Mouse (Mus musculus): ENCODE measurements around the gene Ankrd1. TPM values are rescaled to one million over a fixed set of nuclear protein-coding genes. Genes with fewer than 3 reads are reported as not detected.

Ankrd1 gene
- total RNA-seq, 2 experiments from 2014 or later, result not detected

DNA sequence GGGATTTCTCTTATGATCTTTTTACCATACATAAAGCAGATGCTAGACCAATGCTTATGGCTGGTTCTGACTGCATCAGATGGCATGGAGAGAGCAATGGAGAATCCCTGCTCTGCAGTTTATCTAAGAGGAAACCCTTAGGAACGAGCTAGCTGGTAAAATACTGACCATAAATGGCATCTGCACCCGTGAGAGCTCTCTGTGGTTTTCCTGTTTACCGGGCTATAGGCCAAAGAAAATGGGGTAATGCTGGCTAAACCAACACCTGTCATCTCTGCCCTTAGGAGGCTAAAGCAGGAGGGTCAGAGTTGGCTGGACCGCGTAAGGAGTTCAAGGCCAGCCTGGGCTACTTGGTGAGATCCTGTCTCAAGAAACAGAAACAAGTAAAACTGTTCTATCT is 16.0 kb downstream of the Ankrd1 start:
- Histone ChIP-seq H3K27ac (no peak overlapping the region), H3K4me3 (no peak overlapping the region)
- intact Hi-C loops (cut with DNase I), result no loop called here
- TF ChIP-seq CTCF (IDR thresholded peaks at IDR 0.05), result no peak
- no peak for DNase-seq (ENCODE audit: extremely low spot score in 1 of 2, low spot score in 2 of 2)

DNA sequence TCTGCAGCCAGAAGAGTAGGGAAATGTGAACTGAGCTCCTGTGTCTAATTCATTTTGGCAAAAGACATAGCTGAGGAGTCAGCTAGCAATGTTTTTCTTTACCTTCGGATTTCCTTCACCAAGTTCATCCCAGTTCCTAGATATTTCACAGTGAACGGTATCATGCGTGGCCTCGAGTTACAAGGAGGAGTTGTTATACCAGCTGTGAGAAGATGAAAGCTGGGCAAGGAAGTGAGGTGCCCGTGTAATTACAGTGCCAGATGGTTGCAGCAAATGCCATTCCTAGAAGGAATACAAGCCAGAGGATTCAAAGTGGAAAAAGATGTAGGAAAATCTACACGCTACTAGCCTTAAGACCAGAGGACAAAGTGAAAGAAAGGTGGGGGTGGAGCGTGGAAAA is 21.0 kb downstream of the Ankrd1 start:
- no peak overlapping the region for H3K4me3 ChIP-seq
- DNase-seq (ENCODE audit: extremely low spot score in 1 of 2, low spot score in 2 of 2), result no peak
- TF ChIP-seq CTCF (IDR thresholded peaks at IDR 0.05), result no peak
- H3K27ac ChIP-seq, result no peak overlapping the region
- intact Hi-C loops (cut with DNase I), result no loop called here

DNA sequence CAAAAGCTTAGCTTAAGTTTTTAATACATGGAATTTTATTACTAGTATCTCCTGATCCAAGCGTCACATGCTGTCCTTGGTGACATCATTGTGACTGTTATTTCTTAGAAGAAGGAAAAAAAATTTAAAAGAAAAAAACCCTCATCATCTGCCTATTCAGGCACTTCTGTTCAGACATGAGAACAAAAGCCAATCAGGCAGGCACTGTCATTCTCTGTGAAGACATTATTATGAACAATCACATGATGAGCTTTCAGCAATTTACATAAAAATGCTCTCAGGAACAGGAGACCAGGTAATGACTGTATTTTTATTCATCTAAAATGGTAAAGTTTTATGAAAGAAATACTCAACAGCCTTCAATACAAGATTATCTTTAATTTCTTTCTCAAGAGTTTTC is 21.6 kb downstream of the Ankrd1 start:
- DNase-seq (ENCODE audit: extremely low spot score in 1 of 2, low spot score in 2 of 2), result no peak
- Histone ChIP-seq H3K27ac (no peak overlapping the region), H3K4me3 (no peak overlapping the region)
- no peak for TF ChIP-seq CTCF (IDR thresholded peaks at IDR 0.05)
- intact Hi-C loops (cut with DNase I), result no loop called here

DNA sequence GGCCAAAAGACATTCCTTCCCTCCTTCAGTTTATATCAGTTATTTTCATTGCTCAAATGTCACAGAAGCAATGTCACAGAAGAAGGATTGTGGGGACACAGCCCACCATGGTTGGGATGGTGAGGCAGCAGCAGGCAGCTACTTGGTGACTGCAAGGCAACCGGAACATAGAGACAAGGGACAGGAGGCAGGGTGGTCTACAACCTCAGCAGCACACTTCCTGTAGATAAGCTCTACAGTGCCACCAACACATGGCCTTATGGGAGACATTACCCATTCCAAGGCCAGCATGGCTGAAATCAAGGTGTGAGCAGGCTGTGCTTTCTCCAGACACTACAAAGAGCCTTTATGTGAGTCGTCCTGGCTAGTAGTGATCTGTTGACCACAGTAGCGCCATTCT is 22.7 kb downstream of the Ankrd1 start:
- DNase-seq (ENCODE audit: extremely low spot score in 1 of 2, low spot score in 2 of 2), result no peak
- no peak for TF ChIP-seq CTCF (IDR thresholded peaks at IDR 0.05)
- Histone ChIP-seq H3K4me3 (no peak overlapping the region), H3K27ac (no peak overlapping the region)
- intact Hi-C loops (cut with DNase I), result no loop called here

DNA sequence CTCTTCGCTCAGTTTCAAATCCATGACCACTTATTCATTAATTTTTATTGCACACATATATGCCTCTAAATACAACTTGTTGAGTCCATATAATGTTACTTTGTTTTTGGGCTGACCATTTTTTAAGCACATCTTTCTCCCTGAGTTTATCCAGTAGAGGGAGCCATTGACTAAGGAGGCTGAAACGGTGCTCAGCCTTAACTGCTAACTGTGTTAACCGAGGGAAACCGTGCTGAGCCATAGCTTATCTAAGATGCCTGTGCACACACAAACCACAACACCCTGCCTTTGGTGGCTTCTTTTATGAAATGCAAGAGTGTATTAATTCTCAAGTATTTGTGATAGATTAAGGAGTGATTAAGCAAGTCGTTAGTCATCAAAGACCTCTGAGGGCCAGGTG is 29.1 kb downstream of the Ankrd1 start:
- intact Hi-C loops (cut with DNase I), result loop anchor here (5.0 kb wide), 1 partner anchor 352 kb away; no protein-coding TSS in a partner anchor
- peak; percentile 68 for TF ChIP-seq CTCF (IDR thresholded peaks at IDR 0.05)
- DNase-seq (ENCODE audit: extremely low spot score in 1 of 2, low spot score in 2 of 2), result no peak
- Histone ChIP-seq H3K4me3 (no peak overlapping the region), H3K27ac (no peak overlapping the region)

DNA sequence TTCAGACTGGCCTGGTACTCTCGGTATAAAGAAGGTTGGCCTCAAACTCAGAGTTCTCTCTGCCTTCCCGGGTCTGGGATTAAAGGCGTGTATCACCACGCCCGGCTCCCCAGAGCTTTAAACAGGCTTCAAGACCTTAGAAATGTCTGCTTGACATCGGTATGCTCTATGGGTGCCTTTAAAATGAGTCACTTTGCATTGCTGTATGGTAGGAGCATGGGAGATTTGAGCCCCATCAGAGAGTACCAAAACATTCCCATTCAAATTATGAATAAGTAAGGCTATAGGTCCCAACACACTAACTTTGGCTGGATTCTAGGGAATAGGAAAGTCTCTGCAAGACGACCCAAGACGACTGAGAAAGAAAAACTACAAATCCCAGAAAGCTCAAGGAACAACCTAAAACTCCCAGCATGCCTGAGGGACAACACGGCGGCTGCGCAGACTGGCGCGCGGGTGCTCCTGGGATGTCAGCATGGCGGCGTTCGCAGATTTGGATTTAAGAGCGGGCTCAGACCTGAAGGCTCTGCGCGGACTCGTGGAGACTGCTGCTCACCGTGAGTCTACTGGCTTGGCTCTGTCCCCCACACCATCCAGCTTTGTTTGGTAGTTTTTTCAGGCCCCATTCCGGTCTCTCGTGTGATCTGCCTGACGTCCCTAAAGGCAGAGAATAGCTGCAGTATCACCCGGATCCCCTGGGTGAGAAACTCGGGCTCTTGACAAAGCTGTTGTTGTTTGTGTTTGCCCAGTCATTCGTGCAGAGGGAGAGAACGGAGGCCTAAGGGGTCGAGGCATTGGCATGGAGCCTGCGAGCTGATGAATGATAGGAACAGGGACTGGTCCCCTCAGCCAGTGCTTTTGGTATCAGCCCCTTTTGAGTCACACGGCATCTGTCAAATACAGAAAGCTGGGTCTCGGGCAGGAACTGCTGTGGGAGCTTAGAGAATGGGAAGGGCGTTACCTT is 36.4 kb downstream of the Ankrd1 start, which contains the start of gene Rpp30:
Gene Rpp30 (plus strand): TSS at position 455 of the 964 bp plus-strand sequence.
- peak within 1 kb of the TSS; percentile 79 for H3K4me3 ChIP-seq

DNA sequence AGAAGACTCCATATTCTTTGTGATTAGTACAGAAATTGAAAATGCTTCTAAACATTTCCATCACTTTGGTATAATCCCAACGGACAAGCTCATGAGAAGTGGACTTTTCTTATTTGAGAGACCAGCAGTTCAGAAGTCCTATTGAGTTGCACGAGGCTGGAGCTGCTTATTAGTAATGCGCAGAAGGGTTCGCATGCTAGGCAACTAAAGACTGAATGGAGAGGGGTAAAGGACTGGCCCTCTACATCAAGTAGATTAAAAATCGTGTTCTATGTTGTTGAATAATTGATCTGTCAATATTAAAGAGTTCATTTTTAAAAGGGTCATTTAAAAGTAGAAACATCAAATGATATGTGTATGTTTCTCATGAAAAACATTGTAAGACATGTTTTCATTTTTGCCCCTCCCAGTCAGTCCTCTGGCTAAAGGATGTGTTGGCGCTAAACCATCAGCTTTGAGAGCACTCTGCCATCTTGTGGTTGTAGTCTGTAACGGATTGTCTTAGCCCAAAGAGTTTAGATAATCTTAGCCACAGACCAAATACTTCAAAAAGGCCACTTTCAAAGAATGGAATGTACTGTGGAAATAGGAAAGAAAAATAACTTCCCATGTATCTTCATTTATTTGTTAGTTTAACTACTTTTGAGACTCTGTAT is 37.2 kb downstream of the Ankrd1 start:
- intact Hi-C loops (cut with DNase I), result loop anchor here (1.0 to 5.0 kb wide), 2 partner anchors 955 to 1089 kb away; no protein-coding TSS in a partner anchor
- peak overlapping the region; percentile 13; the same call in 1 of the 2 replicates for H3K27ac ChIP-seq
- DNase-seq (ENCODE audit: extremely low spot score in 1 of 2, low spot score in 2 of 2), result no peak

More for the DNA sequence above, 36.4 kb downstream of the Ankrd1 start, which contains the start of gene Rpp30:
- peak within 1 kb of the TSS; percentile 13 for H3K27ac ChIP-seq
- DNase-seq (ENCODE audit: extremely low spot score in 1 of 2, low spot score in 2 of 2), result peak; percentile 82 to 86
- no peak; the same call in 1 of the 2 replicates for TF ChIP-seq CTCF (IDR thresholded peaks at IDR 0.05)
- intact Hi-C loops (cut with DNase I), result loop anchor here (1.0 to 5.0 kb wide), 2 partner anchors 956 to 1090 kb away; no protein-coding TSS in a partner anchor

DNA sequence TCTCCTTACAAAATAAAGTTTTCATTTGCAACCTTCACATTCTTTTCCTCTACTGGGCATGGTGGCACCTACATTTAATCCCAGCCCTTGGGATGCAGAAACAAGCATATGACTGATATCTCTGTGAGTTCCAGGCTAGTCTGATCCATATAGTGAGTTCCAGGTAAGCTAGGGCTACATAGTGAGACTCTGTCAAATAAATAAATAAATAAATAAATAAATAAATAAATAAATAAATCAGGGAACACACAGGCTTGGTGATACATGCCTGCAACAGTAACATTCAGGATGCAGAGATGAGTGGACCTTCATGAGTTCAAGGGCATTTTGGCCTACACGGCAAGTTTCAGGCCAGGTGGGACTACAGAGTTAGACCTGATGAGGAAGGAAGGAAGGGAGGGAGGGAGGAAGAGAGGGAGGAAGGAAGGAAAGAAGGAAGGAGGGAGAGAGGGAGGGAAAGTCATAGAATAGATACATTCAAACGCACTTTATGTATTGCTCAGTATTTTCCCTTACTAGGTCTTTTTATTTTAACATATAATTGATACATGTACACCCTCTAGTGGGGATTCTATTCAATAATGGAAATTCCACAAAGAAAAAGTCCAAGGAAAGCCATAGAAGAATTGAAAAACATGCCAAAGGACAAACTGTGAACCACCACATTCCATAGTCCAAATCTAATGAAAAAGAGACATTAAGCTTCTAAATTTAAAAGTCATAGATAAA is 56.9 kb downstream of the Ankrd1 start:
- Histone ChIP-seq H3K27ac (no peak overlapping the region), H3K4me3 (no peak overlapping the region)
- intact Hi-C loops (cut with DNase I), result loop anchor here (1.0 to 5.0 kb wide), 3 partner anchors 938 to 1396 kb away; no protein-coding TSS in a partner anchor
- TF ChIP-seq CTCF (IDR thresholded peaks at IDR 0.05), result peak; percentile 62
- no peak for DNase-seq (ENCODE audit: extremely low spot score in 1 of 2, low spot score in 2 of 2)

More for the DNA sequence above, 37.2 kb downstream of the Ankrd1 start:
- peak overlapping the region; percentile 79 for H3K4me3 ChIP-seq
- TF ChIP-seq CTCF (IDR thresholded peaks at IDR 0.05), result peak; percentile 81

Other genes with a start within 250 kb of the Ankrd1 start
- gene Htr7, start 62.6 kb downstream of the Ankrd1 start, total RNA-seq (2021), result 10 to 100 TPM; 13.0 to 13.5 TPM
- 10 to 100 TPM; 15.2 to 16.9 TPM for gene Rpp30, start 36.4 kb downstream of the Ankrd1 start, total RNA-seq (2021)
- 10 to 100 TPM; 27.8 to 28.1 TPM for gene Pcgf5, start 228.2 kb upstream of the Ankrd1 start, total RNA-seq (2021)

All from left cerebral cortex, adult 2 months (tissue).